Mouse (Mus musculus): ENCODE results near the gene Olfr1316. TPM values are rescaled to one million over a fixed set of nuclear protein-coding genes. Genes with fewer than 3 reads are reported as not detected.

Olfr1316 gene
- total RNA-seq (2021), result not detected
- long read RNA-seq, experiment 1, result 0 reads
- long read RNA-seq, experiment 2, result 0 reads

DNA sequence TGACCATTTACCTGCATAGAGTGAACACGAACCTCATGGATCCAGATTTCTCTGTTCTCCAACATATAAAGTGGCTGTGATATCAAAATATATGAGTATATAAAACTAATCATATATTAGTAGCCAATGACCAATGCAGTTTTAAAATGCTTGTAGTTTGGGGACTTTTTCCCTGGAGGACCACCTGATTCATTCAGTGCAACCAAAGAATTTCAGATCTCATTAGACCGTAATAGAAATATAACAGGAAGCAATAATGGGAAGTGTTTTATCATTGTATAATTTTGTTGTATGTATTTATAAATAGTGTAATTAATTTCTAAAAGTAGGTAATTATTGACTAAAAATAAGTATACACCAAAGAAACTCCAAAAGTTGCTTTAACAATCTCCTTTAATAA lies at the start of gene Olfr1316:
Gene Olfr1316 (minus strand): TSS at position 101 of the 400 bp plus-strand sequence.
- no peak for DNase-seq
- intact Hi-C loops (cut with DNase I), result no loop called here

DNA sequence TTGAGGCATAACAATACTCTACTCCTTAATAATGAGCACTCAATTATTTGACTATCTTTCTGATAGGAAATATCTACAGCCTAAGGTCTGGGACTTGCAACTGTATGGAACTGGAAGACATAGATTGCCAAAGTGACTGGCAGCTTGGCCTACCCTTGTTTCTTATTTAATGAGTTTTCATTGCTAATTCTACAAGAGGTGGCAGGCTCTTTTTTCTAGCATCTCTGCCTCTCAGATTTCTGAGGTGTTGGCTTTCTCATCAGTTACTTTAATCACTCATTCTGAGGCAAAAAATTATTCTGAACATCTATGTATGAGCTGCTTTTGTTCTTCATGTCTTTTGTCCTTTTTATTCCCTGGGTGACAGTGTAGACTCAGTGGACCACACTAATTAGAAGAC lies 19.1 kb upstream of the Olfr1316 start, which contains the start of gene Olfr1318:
Gene Olfr1318 (plus strand): TSS at position 301 of the 400 bp plus-strand sequence.
- intact Hi-C loops (cut with DNase I), result no loop called here
- DNase-seq, result no peak

DNA sequence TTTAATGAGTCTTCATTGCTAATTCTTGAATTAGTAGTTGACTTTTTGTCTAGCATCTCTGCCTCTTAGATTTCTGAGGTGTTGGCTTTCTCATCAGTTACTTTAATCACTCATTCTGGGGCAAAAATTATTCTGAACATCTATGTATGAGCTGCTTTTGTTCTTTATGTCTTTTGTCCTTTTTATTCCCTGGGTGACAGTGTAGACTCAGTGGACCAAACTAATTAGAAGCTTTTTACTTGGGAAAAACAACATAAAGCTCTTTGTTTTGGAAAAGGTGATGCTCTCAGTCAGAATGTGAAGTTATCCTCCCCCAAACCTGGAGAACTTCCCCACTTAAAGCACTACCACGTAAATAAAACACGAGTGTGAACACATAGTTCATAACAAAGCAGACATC lies 5.3 kb upstream of the Olfr1316 start, which contains the start of gene Olfr1317:
Gene Olfr1317 (plus strand): TSS at position 301 of the 400 bp plus-strand sequence.
- no peak for DNase-seq
- intact Hi-C loops (cut with DNase I), result no loop called here

DNA sequence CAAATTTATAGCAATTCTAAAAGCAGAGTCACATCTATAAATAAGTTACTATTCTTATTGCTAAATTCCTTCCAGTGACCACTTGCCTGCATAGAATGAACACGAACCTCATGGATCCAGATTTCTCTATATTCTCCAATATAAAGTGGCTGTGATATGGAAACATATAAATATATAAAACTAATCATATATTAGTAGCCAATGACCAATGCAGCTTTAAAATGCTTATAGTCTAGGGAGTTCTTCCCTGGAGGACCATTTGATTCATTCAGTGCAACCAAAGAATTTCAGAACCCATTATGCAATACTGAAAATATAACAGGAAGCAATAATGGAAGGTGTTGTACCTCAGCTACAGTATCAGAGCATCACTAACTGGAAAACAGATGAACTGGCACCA lies 19.4 kb downstream of the Olfr1316 start, which contains the start of gene Olfr1315-ps1:
Gene Olfr1315-ps1 (minus strand): TSS at position 101 of the 400 bp plus-strand sequence.
- intact Hi-C loops (cut with DNase I), result no loop called here
- DNase-seq, result no peak

DNA sequence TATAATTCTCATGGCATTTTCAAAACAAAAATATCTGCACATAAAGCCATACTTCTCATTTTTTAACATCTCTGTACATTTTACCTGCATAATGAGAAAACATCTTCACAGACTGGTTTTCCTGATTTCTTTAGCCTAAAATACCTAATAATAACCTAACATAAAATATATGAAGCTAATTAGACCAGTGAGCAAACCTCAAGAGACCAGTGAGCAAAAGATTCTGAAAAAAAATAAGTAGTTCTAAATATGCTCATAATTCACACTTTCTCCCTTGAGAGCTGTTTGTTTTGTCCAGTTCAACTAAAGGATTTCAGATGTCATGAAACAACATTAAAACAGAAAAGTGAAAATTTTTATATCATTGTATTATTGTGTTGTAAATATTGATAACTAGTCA lies 38.1 kb downstream of the Olfr1316 start, which contains the start of gene Olfr1314:
Gene Olfr1314 (minus strand): TSS at position 101 of the 400 bp plus-strand sequence.
- no peak for DNase-seq

DNA sequence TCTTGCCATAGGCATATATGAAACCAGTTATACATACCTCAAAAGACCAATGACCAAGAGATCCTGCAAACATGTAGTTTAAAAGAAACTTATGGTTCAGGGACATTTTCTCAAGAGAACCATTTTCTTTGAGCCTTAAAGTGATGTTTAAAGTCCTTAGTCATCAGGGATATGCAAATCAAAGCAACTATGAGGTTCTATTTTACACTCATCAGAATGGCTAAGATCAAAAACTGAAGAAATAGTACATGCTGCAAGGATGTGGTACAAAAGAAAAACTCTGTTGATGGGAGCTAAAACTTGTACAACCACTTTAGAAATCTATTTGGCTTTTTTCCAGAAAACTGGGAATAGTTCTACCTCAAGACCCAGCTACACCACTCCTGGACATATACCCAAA lies 57.0 kb downstream of the Olfr1316 start, which contains the start of gene Olfr1313:
Gene Olfr1313 (minus strand): TSS at position 101 of the 400 bp plus-strand sequence.
- no peak for DNase-seq
- intact Hi-C loops (cut with DNase I), result no loop called here

More for the DNA sequence above, 38.1 kb downstream of the Olfr1316 start, which contains the start of gene Olfr1314:
- intact Hi-C loops (cut with DNase I), result no loop called here

Other genes starting within 250 kb of the Olfr1316 start
- gene Olfr1306, start 218.7 kb downstream of the Olfr1316 start, total RNA-seq (2021), result not detected
- gene Olfr1307, start 185.5 kb downstream of the Olfr1316 start, total RNA-seq (2021), result under 1 TPM; 0.02 TPM
- gene Olfr1308, start 170.0 kb downstream of the Olfr1316 start, total RNA-seq (2021), result not detected
- gene Olfr1309, start 144.7 kb downstream of the Olfr1316 start, total RNA-seq (2021), result not detected
- gene Olfr1310, start 122.3 kb downstream of the Olfr1316 start, total RNA-seq (2021), result not detected
- gene Olfr1311, start 110.6 kb downstream of the Olfr1316 start, total RNA-seq (2021), result not detected
- not detected for gene Olfr1312, start 84.7 kb downstream of the Olfr1316 start, total RNA-seq (2021)
- not detected for gene Olfr1313, start 57.1 kb downstream of the Olfr1316 start, total RNA-seq (2021)
- gene Olfr1314, start 38.2 kb downstream of the Olfr1316 start, total RNA-seq (2021), result not detected
- gene Olfr1315-ps1, start 19.5 kb downstream of the Olfr1316 start, total RNA-seq (2021), result not detected
- gene Olfr1317, start 5.4 kb upstream of the Olfr1316 start, total RNA-seq (2021), result not detected
- gene Olfr1318, start 19.2 kb upstream of the Olfr1316 start, total RNA-seq (2021), result not detected
- 1 to 10 TPM; 4.3 to 4.4 TPM for gene Lpcat4, start 104.5 kb upstream of the Olfr1316 start, total RNA-seq (2021)
- not detected for gene Nutm1, start 124.3 kb upstream of the Olfr1316 start, total RNA-seq (2021)
- gene Nop10, start 126.9 kb upstream of the Olfr1316 start, total RNA-seq (2021), result 10 to 100 TPM; 57.1 to 64.2 TPM
- gene Slc12a6, start 130.8 kb upstream of the Olfr1316 start, total RNA-seq (2021), result 10 to 100 TPM; 40.7 to 42.8 TPM
- gene Gm21985, start 131.3 kb upstream of the Olfr1316 start, total RNA-seq (2021), result under 1 TPM in 1 of 2 experiments, not detected in 1; 0.51 TPM
- gene Emc4, start 233.1 kb upstream of the Olfr1316 start, total RNA-seq (2021), result 10 to 100 TPM; 61.2 to 67.8 TPM
- gene Katnbl1, start 244.2 kb upstream of the Olfr1316 start, total RNA-seq (2021), result 1 to 10 TPM; 7.3 to 7.6 TPM

Measured in heart, postnatal 14 days (tissue).